Mouse (Mus musculus): ENCODE results near the gene Gm765.

DNA sequence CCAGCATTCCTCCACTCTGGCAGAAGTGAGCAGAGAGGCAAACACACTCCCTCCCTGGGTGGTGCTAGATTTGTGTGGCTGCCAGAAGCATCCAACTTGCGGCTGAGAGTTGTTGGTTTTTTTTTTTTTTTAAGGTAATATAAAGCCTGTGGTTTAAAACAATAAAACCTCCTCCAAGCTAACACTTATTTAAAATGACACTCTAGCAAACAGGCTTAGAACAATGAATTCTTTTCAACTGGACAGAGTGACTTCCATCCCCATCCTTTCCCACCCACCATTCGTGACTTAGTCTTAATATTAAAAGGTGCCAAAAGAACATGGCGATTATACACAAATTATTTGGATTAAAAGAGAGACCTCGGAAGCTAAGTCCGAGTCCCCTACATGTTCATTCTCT, at the start of gene Gm765:
- TF ChIP-seq POLR2A (IDR thresholded peaks at IDR 0.05; ENCODE audit: control insufficient read depth, extremely low read depth, insufficient read depth, low read length, poor library complexity) (no peak), CTCF (IDR thresholded peaks at IDR 0.05; ENCODE audit: borderline replicate concordance, control insufficient read depth, extremely low read depth, insufficient read depth, low read length, poor library complexity) (no peak)
